Mouse (Mus musculus): ENCODE data around the gene Atp6v1f. TPM values are rescaled to one million over a fixed set of nuclear protein-coding genes. Genes with fewer than 3 reads are reported as not detected.

Atp6v1f gene
- total RNA-seq, 2 experiments from 2014 or later: 97.8 to 99.2 TPM

GRCm38 (mm10) chr6:29507447-29508309 is 40.2 kb downstream of the Atp6v1f start, which contains the start of gene Kcp:
Kcp (minus strand) TSS chr6:29507952.
- intact Hi-C loops (cut with DNase I; ENCODE audit: low total_unique reads): no loop called here
- DNase-seq: peak; percentile 46

DNA sequence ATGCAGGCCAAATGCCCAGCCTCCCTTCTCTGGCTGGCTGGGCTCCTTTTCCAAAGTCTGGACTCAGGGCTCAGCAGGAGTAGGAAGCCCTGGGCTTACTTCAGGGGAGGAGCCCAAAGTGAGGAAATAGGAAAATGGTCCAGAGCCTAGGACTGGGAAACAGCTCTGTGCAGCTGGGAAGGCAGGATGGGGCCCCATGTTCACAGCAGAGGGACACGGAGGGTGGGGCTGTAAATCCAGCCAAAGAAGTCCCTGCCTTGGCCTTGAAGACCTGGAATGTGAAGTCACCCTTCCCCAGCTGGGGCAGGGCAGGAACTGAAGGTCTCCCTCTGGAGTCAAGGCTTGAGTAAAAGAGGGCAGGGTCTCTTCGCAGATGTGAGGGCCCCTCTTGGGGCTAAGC is 41.6 kb downstream of the Atp6v1f start:
- intact Hi-C loops (cut with DNase I; ENCODE audit: low total_unique reads): no loop called here

DNA sequence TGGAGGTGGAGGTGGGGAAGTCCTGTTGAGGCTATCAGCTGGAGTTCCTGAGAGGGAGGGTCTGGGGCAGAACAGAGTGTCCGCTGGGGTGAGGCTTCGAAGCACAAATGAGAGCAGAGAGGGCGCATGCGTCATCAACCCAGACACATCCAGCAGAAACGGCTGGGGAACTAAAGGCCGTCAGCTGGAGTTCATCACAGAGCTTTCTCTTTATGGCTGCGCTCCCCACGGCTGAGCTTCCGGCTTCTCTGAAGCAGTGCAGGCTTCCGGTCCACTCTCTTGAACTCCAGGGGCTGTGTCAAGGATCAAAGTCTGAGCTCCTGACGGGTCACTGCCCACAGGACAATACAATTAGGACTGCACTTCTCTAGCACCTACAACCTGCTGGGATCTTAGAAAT is 45.8 kb downstream of the Atp6v1f start:
- intact Hi-C loops (cut with DNase I; ENCODE audit: low total_unique reads): no loop called here
- peak; percentile 55 for DNase-seq

More for the DNA sequence above, 41.6 kb downstream of the Atp6v1f start:
- DNase-seq: peak; percentile 62

- peak; percentile 76 for DNase-seq
- intact Hi-C loops (cut with DNase I; ENCODE audit: low total_unique reads): loop anchor here (5.0 kb wide), 1 partner anchor 130 kb away; no protein-coding TSS in a partner anchor
Measured at GRCm38 (mm10) chr6:29517139-29517538, 49.6 kb downstream of the Atp6v1f start.

Other genes with a start within 250 kb of the Atp6v1f start
- 1 to 10 TPM; 5.3 to 5.4 TPM for gene Hilpda, start 195.2 kb upstream of the Atp6v1f start, total RNA-seq (2021)
- gene Fam71f2, start 188.1 kb upstream of the Atp6v1f start, total RNA-seq (2021): under 1 TPM; 0.20 to 0.21 TPM
- gene Fam71f1, start 148.6 kb upstream of the Atp6v1f start, total RNA-seq (2021): not detected
- gene Calu, start 119.6 kb upstream of the Atp6v1f start, total RNA-seq (2021): 100 to 1,000 TPM; 121 to 131 TPM
- under 1 TPM; 0.09 to 0.14 TPM for gene Opn1sw, start 79.2 kb upstream of the Atp6v1f start, total RNA-seq (2021)
- gene Ccdc136, start 71.4 kb upstream of the Atp6v1f start, total RNA-seq (2021): 10 to 100 TPM in 1 of 2 experiments, 1 to 10 TPM in 1; 9.6 to 13.2 TPM
- gene Flnc, start 34.5 kb upstream of the Atp6v1f start, total RNA-seq (2021): 100 to 1,000 TPM; 267 to 438 TPM
- gene Atp6v1fnb, start 3.7 kb downstream of the Atp6v1f start, total RNA-seq (2021): not detected
- gene Kcp, start 40.2 kb downstream of the Atp6v1f start, total RNA-seq (2021): 10 to 100 TPM; 12.4 to 13.8 TPM
- 1 to 10 TPM; 1.0 to 1.8 TPM for gene Irf5, start 58.9 kb downstream of the Atp6v1f start, total RNA-seq (2021)
- gene Tnpo3, start 142.2 kb downstream of the Atp6v1f start, total RNA-seq (2021): 10 to 100 TPM; 28.3 to 28.8 TPM
- 1 to 10 TPM; 2.9 to 3.8 TPM for gene Tspan33, start 226.5 kb downstream of the Atp6v1f start, total RNA-seq (2021)